Comparison of ENCODE assay signal across 25 mouse cellular contexts in the genomic region with DNA sequence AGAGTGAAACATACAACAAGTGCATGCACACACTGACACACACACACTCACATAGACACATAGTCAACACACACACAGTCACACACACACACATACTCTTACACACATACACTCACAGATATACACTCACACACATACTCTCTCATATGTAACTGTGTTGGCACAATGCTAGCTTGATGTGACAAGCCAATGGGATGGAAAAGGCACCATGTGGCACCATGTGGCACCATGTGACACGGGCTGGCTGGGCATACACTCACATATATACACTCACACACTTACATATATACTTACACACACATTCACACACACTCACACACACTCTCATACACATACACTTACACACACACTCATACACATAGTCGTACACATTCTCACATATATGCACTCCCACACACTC.
"Had no signal": no experiment of that assay in that cellular context is flagged by ENCODE, and none has a peak within 500 bp of the region (broad histone marks: within the 10 kb centered on the region; RNA-seq: fewer than 3 reads in every experiment).

No protein-coding gene starts in this region.

- H3K4me2 ChIP-seq: heart, embryonic 11.5 days; heart, embryonic 13.5 days; heart, embryonic 15.5 days; hindbrain, embryonic 12.5 days; hindbrain, embryonic 15.5 days; kidney, embryonic 15.5 days; limb, embryonic 13.5 days; limb, embryonic 15.5 days; liver, embryonic 12.5 days had no signal

- H3K36me3 ChIP-seq: heart, embryonic 13.5 days; heart, embryonic 15.5 days; hindbrain, embryonic 12.5 days; hindbrain, embryonic 15.5 days; kidney, embryonic 15.5 days; limb, embryonic 13.5 days; limb, embryonic 15.5 days; liver, embryonic 12.5 days had no signal

- H3K27me3 ChIP-seq: heart, embryonic 13.5 days; heart, embryonic 15.5 days; hindbrain, embryonic 12.5 days; hindbrain, embryonic 15.5 days; kidney, embryonic 15.5 days; limb, embryonic 13.5 days; limb, embryonic 15.5 days; liver, embryonic 12.5 days had no signal

- DNase-seq: gastrocnemius, postnatal 14 days; gastrocnemius, postnatal 36 days; heart, adult 2 months; heart, postnatal 14 days; heart, postnatal 36 days; kidney, adult 11 months; kidney, adult 2 months; kidney, adult 9 months; kidney, postnatal 14 days; kidney, postnatal 36 days; layer of hippocampus, adult 9-11 months; layer of hippocampus, postnatal 36 days had no signal

- H3K9me3 ChIP-seq: heart, embryonic 13.5 days; heart, embryonic 15.5 days; hindbrain, embryonic 12.5 days; hindbrain, embryonic 15.5 days; kidney, embryonic 15.5 days; limb, embryonic 13.5 days; limb, embryonic 15.5 days had no signal

- ATAC-seq: intestine, embryonic 16.5 days; liver, embryonic 12.5 days had no signal

- H3K9ac ChIP-seq: heart, embryonic 13.5 days; heart, embryonic 15.5 days; hindbrain, embryonic 12.5 days; hindbrain, embryonic 15.5 days; kidney, embryonic 15.5 days; limb, embryonic 13.5 days; limb, embryonic 15.5 days; liver, embryonic 12.5 days; liver, embryonic 14.5 days had no signal

- H3K27ac ChIP-seq: heart, adult 2 months; heart, embryonic 13.5 days; heart, embryonic 15.5 days; hindbrain, embryonic 12.5 days; hindbrain, embryonic 15.5 days; kidney, embryonic 15.5 days; kidney, postnatal 0 days; left cerebral cortex, adult 2 months; limb, embryonic 13.5 days; limb, embryonic 15.5 days; liver, embryonic 12.5 days; liver, embryonic 14.5 days had no signal

- H3K4me3 ChIP-seq: heart, adult 2 months; heart, embryonic 13.5 days; heart, embryonic 15.5 days; hindbrain, embryonic 12.5 days; hindbrain, embryonic 15.5 days; kidney, embryonic 15.5 days; left cerebral cortex, adult 2 months; limb, embryonic 13.5 days; limb, embryonic 15.5 days; liver, embryonic 12.5 days had no signal

- H3K4me1 ChIP-seq: heart, embryonic 13.5 days; heart, embryonic 15.5 days; hindbrain, embryonic 15.5 days; kidney, embryonic 15.5 days; limb, embryonic 13.5 days; limb, embryonic 15.5 days; liver, embryonic 12.5 days had no signal
